Mouse (Mus musculus): Measurements from ENCODE around the gene Trim54. TPM values are rescaled to one million over a fixed set of nuclear protein-coding genes. Genes with fewer than 3 reads are reported as not detected.

Gene Trim54
- polyA plus RNA-seq (2016; fragmentation: Nextera tagmentation; extraction: Ambion mirVana) = 0.40 and 0.86 TPM in 2 replicates

DNA sequence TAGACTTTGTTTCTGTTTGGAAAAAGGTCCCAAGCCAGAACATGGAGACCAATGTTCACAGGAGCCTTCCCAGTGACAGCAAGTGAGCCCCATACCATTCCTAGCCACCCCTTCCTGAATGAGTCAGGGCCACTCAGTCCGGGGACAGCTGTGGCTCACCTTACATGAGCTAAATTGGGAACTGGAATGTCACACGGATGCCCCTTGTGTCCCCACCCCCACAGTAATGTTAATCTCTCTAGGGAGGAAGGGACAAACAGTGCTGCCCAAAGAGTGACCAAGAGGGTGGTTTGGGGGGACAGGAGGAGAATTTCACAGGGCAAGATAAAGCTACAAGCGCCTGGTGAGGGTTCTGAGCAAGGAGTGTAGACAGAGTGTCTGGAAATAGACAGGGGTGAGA lies at the start of gene Trim54:
TSS of gene Trim54 (plus strand) at position 359 of the 400 bp plus-strand sequence.
- H3K4me3 ChIP-seq = no peak within 1 kb of the TSS
- no peak for ATAC-seq (ENCODE audit: low FRiP score)
- WGBS = 41% methylated on average over 3 of the region's 3 CpGs
- no peak within 1 kb of the TSS for H3K27ac ChIP-seq
- peaks cover 8% of the 10 kb centered on the region; the same call in 1 of the 2 replicates for H3K27me3 ChIP-seq
- H3K36me3 ChIP-seq = no peaks in the 10 kb centered on the region
- no peak within 1 kb of the TSS for H3K9ac ChIP-seq
- H3K4me2 ChIP-seq (replicated peaks) = no peak within 1 kb of the TSS
- no peaks in the 10 kb centered on the region for H3K9me3 ChIP-seq (replicated peaks)
- no peaks in the 10 kb centered on the region for H3K4me1 ChIP-seq

DNA sequence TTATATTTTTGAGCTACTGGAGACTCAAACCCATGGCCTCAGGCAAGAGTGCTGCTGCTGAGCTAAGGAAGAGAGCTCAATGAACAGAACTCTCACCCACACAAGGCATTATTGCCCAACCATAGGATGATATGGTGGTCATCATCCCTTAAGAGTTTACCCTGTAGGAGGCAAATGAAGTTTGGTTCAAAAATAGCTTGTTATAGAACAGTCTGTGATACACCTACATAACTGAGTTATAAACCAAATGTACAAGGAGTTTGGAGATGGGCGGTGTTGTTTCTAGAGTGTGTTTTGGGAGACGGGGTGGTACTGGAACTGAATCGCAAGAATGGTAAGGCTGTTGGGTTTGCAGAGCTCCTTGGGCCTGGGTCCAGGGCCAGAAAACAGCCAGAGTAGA lies 46.7 kb upstream of the Trim54 start:
- H3K27me3 ChIP-seq = no peaks in the 10 kb centered on the region
- H3K27ac ChIP-seq = no peak overlapping the region
- H3K9me3 ChIP-seq (replicated peaks) = no peaks in the 10 kb centered on the region
- WGBS = 92% methylated on average over 3 of the region's 3 CpGs
- no peak overlapping the region for H3K4me2 ChIP-seq (replicated peaks)
- H3K4me3 ChIP-seq = no peak overlapping the region
- H3K36me3 ChIP-seq = peaks cover 92% of the 10 kb centered on the region
- H3K9ac ChIP-seq = no peak overlapping the region
- ATAC-seq (ENCODE audit: low FRiP score) = no peak
- no peaks in the 10 kb centered on the region for H3K4me1 ChIP-seq

DNA sequence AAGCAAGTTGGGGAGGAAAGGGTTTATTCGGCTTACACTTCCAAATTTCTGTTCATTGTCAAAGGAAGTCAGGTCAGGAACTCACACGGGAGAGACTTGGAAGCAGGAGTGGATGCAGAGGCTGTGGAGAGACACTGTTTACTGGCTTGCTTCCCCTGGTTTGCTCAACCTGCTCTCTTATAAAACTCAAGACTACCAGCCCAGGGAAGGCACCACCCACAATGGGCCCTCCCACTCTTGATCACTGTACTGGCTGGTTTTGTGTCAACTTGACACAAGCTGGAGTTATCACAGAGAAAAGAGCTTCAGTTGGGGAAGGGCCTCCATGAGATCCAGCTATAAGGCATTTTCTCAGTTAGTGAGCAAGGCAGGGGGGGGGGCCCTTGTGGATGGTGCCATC lies 45.5 kb upstream of the Trim54 start:
- WGBS = 92% methylated on average over 2 of the region's 2 CpGs
- no peak for ATAC-seq (ENCODE audit: low FRiP score)
- H3K4me2 ChIP-seq (replicated peaks) = no peak overlapping the region
- H3K4me1 ChIP-seq = no peaks in the 10 kb centered on the region
- H3K4me3 ChIP-seq = no peak overlapping the region
- no peaks in the 10 kb centered on the region for H3K27me3 ChIP-seq
- H3K9ac ChIP-seq = no peak overlapping the region
- no peaks in the 10 kb centered on the region for H3K9me3 ChIP-seq (replicated peaks)
- H3K27ac ChIP-seq = no peak overlapping the region
- H3K36me3 ChIP-seq = peaks cover 97% of the 10 kb centered on the region

DNA sequence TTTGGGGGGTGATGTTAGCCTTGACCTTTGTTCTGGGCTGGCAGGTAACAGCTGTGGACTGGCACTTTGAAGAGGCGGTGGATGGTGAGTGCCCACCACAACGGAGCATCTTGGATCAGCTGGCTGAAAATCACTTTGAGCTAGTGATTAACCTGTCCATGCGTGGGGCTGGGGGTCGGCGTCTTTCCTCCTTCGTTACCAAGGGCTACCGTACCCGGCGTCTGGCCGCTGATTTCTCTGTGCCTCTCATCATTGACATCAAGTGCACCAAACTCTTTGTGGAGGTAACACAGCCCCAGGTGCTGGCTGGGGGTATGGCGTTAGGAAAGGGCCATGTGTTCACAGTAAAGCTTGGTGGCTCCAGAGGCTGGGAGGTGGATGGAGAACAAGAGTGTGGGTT lies 44.7 kb upstream of the Trim54 start:
- Histone ChIP-seq H3K27ac (no peak overlapping the region), H3K4me1 (no peaks in the 10 kb centered on the region), H3K27me3 (no peaks in the 10 kb centered on the region), H3K4me2 (replicated peaks) (no peak overlapping the region), H3K9me3 (replicated peaks) (no peaks in the 10 kb centered on the region), H3K9ac (no peak overlapping the region), H3K36me3 (peaks cover 98% of the 10 kb centered on the region), H3K4me3 (no peak overlapping the region)
- WGBS = 94% methylated on average over 11 of the region's 11 CpGs
- no peak for ATAC-seq (ENCODE audit: low FRiP score)

DNA sequence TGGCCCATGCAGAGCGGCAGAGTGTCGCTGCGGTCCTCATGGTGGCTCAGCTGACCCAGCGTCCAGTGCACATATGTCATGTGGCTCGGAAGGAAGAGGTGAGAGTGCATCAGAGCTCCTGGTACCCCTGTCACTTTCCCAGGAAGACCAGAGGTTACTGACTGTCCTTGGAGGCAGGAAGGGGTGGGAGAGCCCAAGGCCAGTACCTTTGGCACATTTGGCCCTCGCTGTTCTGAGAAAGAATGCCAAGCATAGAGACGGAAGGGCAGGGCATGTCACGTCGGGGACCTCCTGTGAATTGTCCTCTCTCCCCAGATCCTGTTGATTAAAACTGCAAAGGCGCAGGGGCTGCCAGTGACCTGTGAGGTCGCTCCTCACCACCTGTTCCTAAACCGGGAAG lies 43.3 kb upstream of the Trim54 start:
- Histone ChIP-seq H3K4me3 (no peak overlapping the region), H3K9ac (no peak overlapping the region), H3K9me3 (replicated peaks) (no peaks in the 10 kb centered on the region), H3K4me2 (replicated peaks) (no peak overlapping the region), H3K36me3 (peaks cover 98% of the 10 kb centered on the region), H3K27me3 (no peaks in the 10 kb centered on the region), H3K4me1 (no peaks in the 10 kb centered on the region), H3K27ac (no peak overlapping the region)
- ATAC-seq (ENCODE audit: low FRiP score) = no peak
- 92% methylated on average over 12 of the region's 12 CpGs for WGBS

DNA sequence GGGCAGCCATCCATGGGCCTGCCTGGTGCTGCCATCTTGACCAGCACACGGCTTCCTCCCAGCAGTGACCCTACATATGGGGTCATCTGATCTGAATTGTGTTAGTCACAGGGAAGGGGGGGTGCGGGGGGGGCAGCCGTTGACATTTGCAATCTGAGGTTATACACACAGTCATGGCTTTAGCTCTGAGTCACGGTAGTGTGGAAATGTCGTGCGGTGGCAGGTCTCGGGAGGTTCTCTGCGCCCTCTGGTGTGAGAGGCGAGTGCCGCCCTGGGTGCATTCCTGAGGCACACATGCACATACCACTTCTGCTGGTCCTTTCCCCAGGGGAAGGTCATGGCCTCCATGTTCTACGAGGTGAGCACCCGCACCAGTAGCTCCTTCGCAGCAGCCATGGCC lies 40.2 kb upstream of the Trim54 start:
- no peaks in the 10 kb centered on the region for H3K9me3 ChIP-seq (replicated peaks)
- H3K9ac ChIP-seq = no peak overlapping the region
- H3K4me3 ChIP-seq = no peak overlapping the region
- H3K27ac ChIP-seq = no peak overlapping the region
- no peak overlapping the region for H3K4me2 ChIP-seq (replicated peaks)
- H3K27me3 ChIP-seq = no peaks in the 10 kb centered on the region
- WGBS = 85% methylated on average over 13 of the region's 13 CpGs
- ATAC-seq (ENCODE audit: low FRiP score) = no peak
- H3K4me1 ChIP-seq = no peaks in the 10 kb centered on the region
- peaks cover 74% of the 10 kb centered on the region for H3K36me3 ChIP-seq

DNA sequence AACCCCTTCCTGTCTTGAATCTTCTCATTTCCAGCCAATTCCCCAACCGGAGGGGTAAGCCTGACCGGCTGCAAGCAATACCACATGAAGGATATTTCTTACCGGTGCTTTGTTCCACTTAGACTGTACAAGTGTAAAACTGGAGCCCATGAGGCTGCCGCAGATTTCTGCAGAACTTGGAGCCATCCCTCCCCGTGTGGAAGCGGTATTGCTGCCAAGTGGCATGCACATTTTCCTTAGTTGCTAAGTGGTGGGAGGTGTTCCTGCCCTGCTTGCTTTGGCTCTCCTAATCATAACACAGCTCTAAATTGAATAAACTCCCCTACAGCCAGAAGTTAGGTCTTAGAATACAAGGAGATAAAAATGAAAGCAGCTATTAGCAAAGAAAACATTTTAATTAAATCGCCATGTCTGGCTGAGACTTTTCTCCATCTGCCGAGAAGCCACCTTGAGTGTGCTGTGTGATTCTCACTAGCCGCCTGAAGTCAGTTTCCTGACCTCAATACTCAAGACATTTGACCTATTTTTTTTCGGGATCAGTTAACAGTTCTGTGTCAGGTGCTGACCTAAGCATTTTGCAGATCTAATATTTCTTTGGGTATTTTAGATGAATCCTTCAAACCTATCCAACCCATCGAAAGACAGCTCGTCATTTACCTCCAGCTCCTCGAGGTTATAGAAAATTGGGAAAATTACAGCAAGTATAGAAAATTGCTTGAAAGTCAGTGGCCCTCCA lies 36.3 kb upstream of the Trim54 start:
- no peaks in the 10 kb centered on the region for H3K9me3 ChIP-seq (replicated peaks)
- 83% methylated on average over 13 of the region's 13 CpGs for WGBS
- H3K27ac ChIP-seq = no peak overlapping the region
- H3K27me3 ChIP-seq = peaks cover 3% of the 10 kb centered on the region; the same call in 1 of the 2 replicates
- peaks cover 22% of the 10 kb centered on the region for H3K4me1 ChIP-seq
- no peak overlapping the region for H3K4me3 ChIP-seq
- H3K36me3 ChIP-seq = peaks cover 36% of the 10 kb centered on the region
- no peak overlapping the region for H3K4me2 ChIP-seq (replicated peaks)
- no peak for ATAC-seq (ENCODE audit: low FRiP score)
- H3K9ac ChIP-seq = no peak overlapping the region

DNA sequence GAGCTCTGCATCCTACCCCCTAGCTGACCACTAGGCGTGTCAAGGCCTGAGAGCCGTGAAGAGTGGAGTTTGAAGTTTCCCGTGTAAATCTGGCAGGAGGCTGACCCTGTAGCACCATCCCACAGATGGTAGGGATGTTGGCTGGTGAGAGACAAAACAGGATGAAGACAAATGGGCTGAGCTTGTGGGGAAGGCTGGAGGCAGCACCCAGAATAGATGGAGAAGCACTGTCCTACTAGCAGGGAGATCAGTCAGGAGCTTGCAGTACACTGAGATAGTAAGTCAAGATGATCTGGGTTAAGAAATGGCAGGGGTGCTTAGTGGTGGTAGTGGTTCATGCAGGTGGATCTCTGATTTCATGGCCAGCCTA lies 35.7 kb upstream of the Trim54 start:
- Histone ChIP-seq H3K4me3 (no peak overlapping the region), H3K4me2 (replicated peaks) (no peak overlapping the region), H3K27me3 (peaks cover 3% of the 10 kb centered on the region; the same call in 1 of the 2 replicates), H3K36me3 (peaks cover 30% of the 10 kb centered on the region), H3K9ac (no peak overlapping the region), H3K4me1 (peaks cover 22% of the 10 kb centered on the region), H3K27ac (no peak overlapping the region), H3K9me3 (replicated peaks) (no peaks in the 10 kb centered on the region)
- 63% methylated on average over 3 of the region's 3 CpGs for WGBS
- ATAC-seq (ENCODE audit: low FRiP score) = no peak

DNA sequence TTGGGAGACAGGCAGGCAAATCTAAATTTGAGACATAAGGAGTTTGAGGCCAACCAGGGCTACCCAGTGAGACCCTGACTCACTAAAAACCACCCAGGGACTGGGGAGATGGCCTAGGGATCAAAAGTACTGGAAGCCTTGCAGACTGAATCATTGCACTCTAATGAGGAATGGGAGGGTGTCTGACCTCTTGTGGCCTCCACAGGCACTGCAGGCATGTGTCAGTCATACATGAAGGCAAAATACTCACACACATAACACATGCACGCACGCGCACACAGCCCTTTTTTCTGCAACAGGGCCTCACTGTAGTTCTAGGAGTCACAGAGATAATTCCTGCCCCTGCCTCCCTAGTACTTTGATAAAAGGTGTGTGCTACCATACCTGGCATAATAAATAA lies 35.1 kb upstream of the Trim54 start:
- no peak overlapping the region for H3K9ac ChIP-seq
- 77% methylated on average over 3 of the region's 3 CpGs for WGBS
- no peak overlapping the region for H3K27ac ChIP-seq
- H3K27me3 ChIP-seq = peaks cover 3% of the 10 kb centered on the region; the same call in 1 of the 2 replicates
- no peaks in the 10 kb centered on the region for H3K9me3 ChIP-seq (replicated peaks)
- ATAC-seq (ENCODE audit: low FRiP score) = no peak
- H3K4me1 ChIP-seq = peaks cover 27% of the 10 kb centered on the region
- H3K4me2 ChIP-seq (replicated peaks) = no peak overlapping the region
- H3K36me3 ChIP-seq = peaks cover 24% of the 10 kb centered on the region
- no peak overlapping the region for H3K4me3 ChIP-seq

DNA sequence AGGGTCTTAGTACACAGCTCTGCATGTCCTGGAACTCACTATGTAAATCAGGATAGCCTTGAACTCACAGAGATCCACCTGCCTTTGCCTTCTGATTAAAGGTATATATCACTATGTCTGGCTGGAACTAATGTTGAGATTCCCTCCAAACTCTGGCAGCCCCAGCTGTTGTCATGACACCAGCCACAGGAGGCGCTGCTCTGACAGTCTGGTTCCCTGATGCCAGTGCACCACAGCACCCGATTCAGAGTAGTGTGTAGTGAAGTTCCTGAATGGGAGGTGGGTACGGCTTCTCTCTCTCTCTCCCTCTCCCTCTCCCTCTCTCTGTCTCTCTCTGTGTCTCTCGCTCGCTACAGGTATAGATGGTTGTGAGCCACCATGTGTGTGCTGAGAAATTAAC lies 34.2 kb upstream of the Trim54 start:
- peaks cover 15% of the 10 kb centered on the region for H3K36me3 ChIP-seq
- 13% methylated on average over 5 of the region's 5 CpGs for WGBS
- H3K9me3 ChIP-seq (replicated peaks) = no peaks in the 10 kb centered on the region
- 0 out of 2 replicates have a peak, but pooled peaks have one; percentile 24 for ATAC-seq (ENCODE audit: low FRiP score)
- no peak overlapping the region for H3K4me2 ChIP-seq (replicated peaks)
- peaks cover 34% of the 10 kb centered on the region for H3K4me1 ChIP-seq
- H3K27ac ChIP-seq = peak overlapping the region; percentile 85
- no peak overlapping the region for H3K9ac ChIP-seq
- no peak overlapping the region for H3K4me3 ChIP-seq
- peaks cover 3% of the 10 kb centered on the region; the same call in 1 of the 2 replicates for H3K27me3 ChIP-seq

DNA sequence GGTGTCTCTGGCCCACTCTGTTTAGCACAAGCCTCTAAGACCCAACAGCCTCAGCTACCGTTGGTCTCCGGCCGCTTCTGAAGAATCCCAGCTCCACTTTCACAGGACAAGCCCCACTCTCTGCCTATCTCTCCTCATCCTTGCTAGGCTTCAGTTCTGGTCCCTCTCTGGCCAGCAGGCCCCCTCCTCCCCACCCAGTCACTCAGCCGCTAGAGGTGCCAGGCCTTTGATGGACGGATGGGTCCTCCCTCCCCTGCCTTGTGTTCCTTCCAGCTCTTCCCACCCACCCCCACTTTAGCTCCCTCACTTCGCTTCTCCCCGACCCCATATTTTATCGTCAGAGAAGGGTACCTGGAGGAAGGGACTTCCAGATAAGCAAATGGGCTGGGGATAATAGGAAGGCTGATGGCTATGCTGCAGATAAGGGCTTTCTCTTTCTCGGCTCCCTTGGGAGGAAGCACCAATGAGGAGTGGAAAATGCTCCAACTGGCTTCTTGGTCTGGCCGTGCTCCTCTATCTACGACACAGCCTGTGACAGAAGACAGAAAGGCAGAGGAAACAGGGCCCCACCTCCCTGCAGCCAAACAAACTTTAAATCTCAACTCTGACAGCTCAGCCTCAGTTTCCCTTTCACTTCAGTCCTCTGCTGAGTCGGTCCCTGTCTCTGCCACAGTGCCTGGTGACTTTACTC lies 33.4 kb upstream of the Trim54 start:
- H3K9ac ChIP-seq = no peak overlapping the region; the same call in 1 of the 2 replicates

DNA sequence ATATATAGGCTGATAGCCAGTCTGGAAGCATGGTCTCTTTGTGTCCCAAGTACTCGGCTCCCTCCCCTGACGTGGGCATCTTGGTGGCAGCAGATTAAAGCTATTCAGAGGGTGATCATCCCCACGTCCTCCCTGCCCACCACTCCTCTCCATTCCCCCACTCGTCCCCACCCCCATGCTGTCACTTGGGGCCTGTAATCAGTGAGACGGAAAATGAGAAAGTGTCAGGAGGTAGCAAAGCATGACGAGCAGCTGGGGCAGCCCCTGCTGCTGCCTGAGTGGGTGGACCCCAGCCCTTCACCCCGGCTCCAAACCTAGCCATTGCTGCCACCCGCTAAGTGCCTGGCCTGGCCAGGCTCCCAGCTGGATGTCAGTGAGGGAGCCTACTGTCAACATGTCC lies 32.6 kb upstream of the Trim54 start:
- WGBS = 7% methylated on average over 8 of the region's 8 CpGs
- Histone ChIP-seq H3K27me3 (peaks cover 17% of the 10 kb centered on the region), H3K36me3 (no peaks in the 10 kb centered on the region), H3K9ac (peak overlapping the region; percentile 35; the same call in 1 of the 2 replicates), H3K4me2 (replicated peaks) (peak overlapping the region; percentile 13; the same call in 1 of the 2 replicates), H3K27ac (peak overlapping the region; percentile 85), H3K4me1 (peaks cover 34% of the 10 kb centered on the region), H3K9me3 (replicated peaks) (no peaks in the 10 kb centered on the region), H3K4me3 (no peak overlapping the region)
- ATAC-seq (ENCODE audit: low FRiP score) = peak; percentile 73

More for the DNA sequence above, 33.4 kb upstream of the Trim54 start:
- WGBS = 33% methylated on average over 12 of the region's 12 CpGs
- Histone ChIP-seq H3K27me3 (peaks cover 8% of the 10 kb centered on the region), H3K36me3 (peaks cover 7% of the 10 kb centered on the region), H3K4me1 (peaks cover 34% of the 10 kb centered on the region), H3K4me2 (replicated peaks) (peak overlapping the region; percentile 13), H3K4me3 (no peak overlapping the region), H3K9me3 (replicated peaks) (no peaks in the 10 kb centered on the region), H3K27ac (peak overlapping the region; percentile 85)
- peak; percentile 46 for ATAC-seq (ENCODE audit: low FRiP score)
